Mouse (Mus musculus) ovary, postnatal 14 days (tissue): ENCODE measurements around the gene Zfyve9.

Experiments
- DNase-seq: peaks from one replicate; pipeline ENCODE4 v3.0.0; 2022; ENCODE audit warnings: low spot score

The Zfyve9 gene

GRCm38 (mm10) chr4:108608651-108609050 is 171.9 kb downstream of the Zfyve9 start:
- no peak for DNase-seq

DNA sequence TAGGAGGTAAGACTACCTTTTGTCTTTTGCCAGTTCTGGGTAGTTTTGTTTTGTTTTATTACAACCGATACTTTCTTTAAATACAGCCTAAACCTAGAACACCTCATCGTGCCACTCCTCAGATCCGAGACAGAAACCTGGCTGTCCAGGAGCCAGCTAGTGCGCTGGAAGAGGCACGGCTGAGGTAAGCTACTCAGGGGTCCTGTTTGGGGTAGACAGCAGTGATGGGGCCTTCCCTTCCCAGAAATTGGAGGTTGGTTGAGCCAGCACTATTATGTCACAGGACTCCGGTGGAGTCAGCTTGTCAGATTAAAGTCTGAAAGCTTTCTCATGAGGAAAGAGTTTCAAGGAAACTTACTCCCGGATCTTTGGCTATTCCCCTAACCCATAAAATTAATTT is 178.7 kb downstream of the Zfyve9 start:
- no peak for DNase-seq

DNA sequence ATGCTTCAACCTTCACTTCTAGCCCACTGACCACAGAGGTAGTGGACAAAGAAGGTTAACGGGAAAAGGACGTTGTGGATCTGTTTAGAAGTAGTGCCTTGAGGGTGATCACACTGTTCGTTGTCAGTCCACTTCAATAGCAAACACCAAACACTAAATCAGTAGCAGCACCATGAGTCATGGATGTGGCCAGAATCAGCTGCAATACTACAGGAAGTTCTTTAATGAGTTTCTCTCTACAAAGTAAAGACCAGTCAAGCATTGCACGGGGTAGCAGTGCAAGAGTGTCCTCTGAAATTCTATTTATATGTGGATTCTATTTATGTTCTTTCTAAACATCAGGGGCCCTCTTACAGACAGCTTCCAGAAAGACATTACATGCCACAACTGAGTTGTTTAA is 182.3 kb downstream of the Zfyve9 start:
- DNase-seq = no peak

DNA sequence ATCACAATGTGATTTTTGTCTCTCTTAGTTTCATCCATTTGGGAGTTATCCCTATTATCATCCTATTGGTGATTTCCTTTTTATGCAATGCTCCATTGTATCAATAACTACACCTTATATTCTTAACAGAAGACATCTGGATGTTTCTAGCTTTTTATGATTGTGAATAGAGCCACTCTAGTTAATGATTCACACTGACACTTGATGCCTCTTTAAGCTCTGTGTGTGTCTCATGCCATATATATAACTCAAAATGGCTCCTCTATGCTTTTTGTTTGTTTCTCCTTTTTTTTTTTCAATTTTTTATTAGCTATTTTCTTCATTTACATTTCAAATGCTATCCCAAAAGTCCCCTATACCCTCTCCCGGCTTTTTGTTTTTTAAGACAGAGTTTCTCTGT is 184.8 kb downstream of the Zfyve9 start:
- no peak for DNase-seq

GRCm38 (mm10) chr4:108593376-108593775 is 187.2 kb downstream of the Zfyve9 start:
- DNase-seq = no peak
